Mouse (Mus musculus) liver, postnatal 0 days (tissue): ENCODE data around the gene Wnt7b.

Experiments
- CTCF ChIP-seq: sonication (generic); IDR thresholded peaks from 2 replicates; pipeline ENCODE4 v1.5.1; 2016; ENCODE audit warnings: antibody characterized with exemption, low read depth
- EP300 ChIP-seq: IDR thresholded peaks from 2 replicates; pipeline ENCODE4 v1.6.1; 2016; ENCODE audit warnings: antibody characterized with exemption, low read depth, mild to moderate bottlenecking

GRCm38 (mm10) chr15:85610618-85611218 is 28.4 kb upstream of the Wnt7b start:
- peak; percentile 98 for TF ChIP-seq CTCF
- no peak for TF ChIP-seq EP300
